ENCODE assay signal across 14 mouse cellular contexts in genomic region chr6:29146641-29147040, GRCm38 (mm10). TPM values are rescaled to one million over a fixed set of nuclear protein-coding genes. Genes with fewer than 3 reads are reported as not detected.
DNase-seq lines count a peak whose midpoint lies in the region; ATAC-seq and TF ChIP-seq lines count a peak whose summit lies in the region.
"Had no signal": no experiment of that assay in that cellular context is flagged by ENCODE, and none has a peak within 500 bp of the region (broad histone marks: within the 10 kb centered on the region; RNA-seq: fewer than 3 reads in every experiment).

No protein-coding gene starts in this region.

- POLR2A ChIA-PET in Patski (lab: Charles Lee) = interaction anchor here (0.6 to 1.2 kb wide), 2 partner anchors 15 to 81 kb away, joined by 3 to 5 read pairs; no protein-coding TSS in a partner anchor

- H3K9me3 ChIP-seq in intestine, embryonic 15.5 days = no peaks in the 10 kb centered on the region
- H3K9me3 ChIP-seq in intestine, postnatal 0 days (ENCODE audit: control insufficient read depth) = no peaks in the 10 kb centered on the region
- H3K9me3 ChIP-seq: embryonic facial prominence, embryonic 12.5 days; hindbrain, embryonic 10.5 days had no signal

- no peak for DNase-seq in Patski (ENCODE audit: low read depth, low spot score)
- DNase-seq in heart, adult 9 months (ENCODE audit: low spot score in 2 of 2) = peak; percentile 35 to 53
- peak; percentile 14 to 25 for DNase-seq in heart, postnatal 36 days
- DNase-seq in urinary bladder, adult 2 months (ENCODE audit: low spot score) = no peak
- DNase-seq in cerebellum, adult 9-10 months = no peak
- no peak for DNase-seq in gastrocnemius, adult 2 months
- DNase-seq: cerebellum, adult 8-10 months; lung, postnatal 4 days had no signal

- H3K4me3 ChIP-seq in intestine, embryonic 15.5 days (replicated peaks) = no peak overlapping the region
- no peak overlapping the region for H3K4me3 ChIP-seq in intestine, postnatal 0 days (ENCODE audit: low read depth, low read length)
- no peak overlapping the region for H3K4me3 ChIP-seq in gastrocnemius, adult 2 months
- H3K4me3 ChIP-seq: embryonic facial prominence, embryonic 12.5 days; hindbrain, embryonic 10.5 days had no signal

- intact Hi-C loops in heart, postnatal 36 days (cut with DNase I) = loop anchor here (10.0 kb wide), 2 partner anchors 122 to 622 kb away; no protein-coding TSS in a partner anchor
- intact Hi-C loops in gastrocnemius, adult 2 months (cut with DNase I) = no loop called here

- no peak for TF ChIP-seq CTCF in intestine, postnatal 0 days (IDR thresholded peaks at IDR 0.05; ENCODE audit: low read depth)
- TF ChIP-seq CTCF in Patski (IDR thresholded peaks at IDR 0.05) = no peak
- TF ChIP-seq CTCF in gastrocnemius, adult 2 months (IDR thresholded peaks at IDR 0.05) = no peak

- WGBS in intestine, embryonic 15.5 days = 56% methylated on average over 7 of the region's 7 CpGs
- 41% methylated on average over 7 of the region's 7 CpGs for WGBS in intestine, postnatal 0 days

- no peak overlapping the region for H3K9ac ChIP-seq in intestine, embryonic 15.5 days
- H3K9ac ChIP-seq in intestine, postnatal 0 days (ENCODE audit: low read depth, low read length) = no peak overlapping the region
- H3K9ac ChIP-seq: embryonic facial prominence, embryonic 12.5 days; liver, embryonic 14.5 days had no signal

- no peak overlapping the region for H3K27ac ChIP-seq in intestine, embryonic 15.5 days
- no peak overlapping the region for H3K27ac ChIP-seq in intestine, postnatal 0 days (ENCODE audit: low read depth, low read length)
- H3K27ac ChIP-seq in gastrocnemius, adult 2 months = no peak overlapping the region
- H3K27ac ChIP-seq: embryonic facial prominence, embryonic 12.5 days; hindbrain, embryonic 10.5 days; liver, embryonic 14.5 days had no signal

- H3K27me3 ChIP-seq in intestine, embryonic 15.5 days (replicated peaks) = no peaks in the 10 kb centered on the region
- H3K27me3 ChIP-seq in intestine, postnatal 0 days (replicated peaks; ENCODE audit: control insufficient read depth, insufficient read depth, low read length) = no peaks in the 10 kb centered on the region
- H3K27me3 ChIP-seq in Patski = no peaks in the 10 kb centered on the region
- H3K27me3 ChIP-seq: embryonic facial prominence, embryonic 12.5 days had no signal

- CTCF ChIA-PET in Patski (lab: Charles Lee) = interaction anchor here (0.9 to 2.0 kb wide), 7 partner anchors 10 to 197 kb away, joined by 3 to 5 read pairs (median 3); no protein-coding TSS in a partner anchor

- no peak overlapping the region for H3K4me2 ChIP-seq in intestine, embryonic 15.5 days (replicated peaks)
- H3K4me2 ChIP-seq in intestine, postnatal 0 days (replicated peaks; ENCODE audit: low read depth) = no peak overlapping the region
- H3K4me2 ChIP-seq: embryonic facial prominence, embryonic 12.5 days had no signal

- peaks cover 7% of the 10 kb centered on the region; the same call in 1 of the 2 replicates for H3K36me3 ChIP-seq in intestine, embryonic 15.5 days
- peaks cover 25% of the 10 kb centered on the region for H3K36me3 ChIP-seq in intestine, postnatal 0 days (ENCODE audit: control insufficient read depth, insufficient read depth)

- in situ Hi-C loops in Patski (cut with MboI; ENCODE audit: low pct_unique_long_range_greater_than_20kb) = loop anchor here (5.0 to 10.0 kb wide), 2 partner anchors 604 to 722 kb away; partner anchors contain the start of genes Arf5, Fscn3 and Gcc1

- ATAC-seq in intestine, embryonic 15.5 days = peak; percentile 50
- ATAC-seq in intestine, postnatal 0 days = no peak
- ATAC-seq in Patski = peak; percentile 32
- ATAC-seq: midbrain, embryonic 16.5 days had no signal

- H3K4me1 ChIP-seq in intestine, embryonic 15.5 days (replicated peaks) = no peaks in the 10 kb centered on the region
- no peaks in the 10 kb centered on the region for H3K4me1 ChIP-seq in intestine, postnatal 0 days (replicated peaks; ENCODE audit: control insufficient read depth, insufficient read depth, low read length)
- H3K4me1 ChIP-seq: embryonic facial prominence, embryonic 12.5 days; hindbrain, embryonic 10.5 days had no signal

RNA-seq across cellular contexts. Expression of gene Rbm28, which starts 18.2 kb away (rescaled TPM):
- 24.9 and 28.4 TPM in 2 replicates for polyA plus RNA-seq in intestine, embryonic 15.5 days (2015; fragmentation: Nextera tagmentation; extraction: Ambion mirVana)
- polyA plus RNA-seq in intestine, postnatal 0 days (2015; fragmentation: Nextera tagmentation; extraction: Ambion mirVana) = 9.8 and 12.2 TPM in 2 replicates
- 50.0 TPM for polyA plus RNA-seq in Patski (2021)
- 10 to 100 TPM; 19.9 to 20.1 TPM for total RNA-seq in heart, postnatal 36 days (2021)
- 30.5 and 37.1 TPM in 2 replicates for polyA plus RNA-seq in urinary bladder, adult 2 months (2012; rRNA removed)
- 10 to 100 TPM; 16.3 to 18.4 TPM for total RNA-seq in gastrocnemius, adult 2 months (2021)

RNA-seq across cellular contexts. Expression of gene Prrt4, which starts 32.7 kb away (rescaled TPM):
- polyA plus RNA-seq in intestine, embryonic 15.5 days (2015; fragmentation: Nextera tagmentation; extraction: Ambion mirVana) = 0.40 and 0.50 TPM in 2 replicates
- polyA plus RNA-seq in intestine, postnatal 0 days (2015; fragmentation: Nextera tagmentation; extraction: Ambion mirVana) = 0.23 and 0.29 TPM in 2 replicates
- 0.06 TPM for polyA plus RNA-seq in Patski (2021)
- total RNA-seq in heart, postnatal 36 days (2021) = 1 to 10 TPM; 3.6 to 4.0 TPM
- polyA plus RNA-seq in urinary bladder, adult 2 months (2012; rRNA removed) = 0.41 and 0.52 TPM in 2 replicates
- total RNA-seq in gastrocnemius, adult 2 months (2021) = under 1 TPM; 0.36 to 0.73 TPM

Comparison
In these comparisons a context has a peak if more than half of its experiments do, and no peak if none do; other contexts are left out.
1. DNase-seq: peak in heart, adult 9 months (2 of 2) and heart, postnatal 36 days (2 of 2); none in Patski (single experiment), urinary bladder, adult 2 months (single experiment), cerebellum, adult 9-10 months (single experiment) and gastrocnemius, adult 2 months (single experiment).